Comparison of ENCODE assay signal across 8 mouse cellular contexts in genomic region chr7:5081241-5081640, GRCm38 (mm10). TPM values are rescaled to one million over a fixed set of nuclear protein-coding genes. Genes with fewer than 3 reads are reported as not detected.
DNase-seq lines count a peak whose midpoint lies in the region; ATAC-seq and TF ChIP-seq lines count a peak whose summit lies in the region.

No protein-coding gene starts in this region.

- TF ChIP-seq CTCF in G1E (IDR thresholded peaks at IDR 0.05; ENCODE audit: low read depth, low read length), result no peak

- intact Hi-C loops in heart, postnatal 36 days (cut with DNase I), result loop anchor here (5.0 kb wide), 1 partner anchor 46 kb away; the partner anchor contains the start of gene Rasl2-9

- 49% methylated on average over 6 of the region's 6 CpGs for WGBS in heart, embryonic 11.5 days (ENCODE audit: insufficient replicate concordance)
- WGBS in hindbrain, embryonic 11.5 days, result 76% methylated on average over 6 of the region's 6 CpGs

- DNase-seq in heart, postnatal 36 days, result no peak
- no peak for DNase-seq in G1E (ENCODE audit: low spot score)
- no peak for DNase-seq in hindbrain, embryonic 11.5 days (ENCODE audit: low spot score)
- no peak for DNase-seq in right cerebral cortex, postnatal 25 days
- DNase-seq in kidney, postnatal 10 days, result no peak

- peak overlapping the region; percentile 70 for H3K4me2 ChIP-seq in heart, embryonic 11.5 days
- H3K4me2 ChIP-seq in hindbrain, embryonic 11.5 days (replicated peaks; ENCODE audit: low read depth, low read length), result peak overlapping the region; percentile 84

- H3K4me1 ChIP-seq in heart, embryonic 11.5 days (ENCODE audit: control insufficient read depth, insufficient read depth, low read length), result peaks cover 16% of the 10 kb centered on the region
- peaks cover 69% of the 10 kb centered on the region for H3K4me1 ChIP-seq in G1E (ENCODE audit: insufficient read depth, low read depth, low read length)
- H3K4me1 ChIP-seq in hindbrain, embryonic 11.5 days (replicated peaks; ENCODE audit: control insufficient read depth, insufficient read depth, low read length), result no peaks in the 10 kb centered on the region

- peaks cover 20% of the 10 kb centered on the region; the same call in 1 of the 2 replicates for H3K36me3 ChIP-seq in heart, embryonic 11.5 days (ENCODE audit: control insufficient read depth, insufficient read depth, low read length)
- H3K36me3 ChIP-seq in G1E (replicated peaks), result peaks cover 71% of the 10 kb centered on the region
- peaks cover 10% of the 10 kb centered on the region for H3K36me3 ChIP-seq in hindbrain, embryonic 11.5 days (ENCODE audit: control insufficient read depth, insufficient read depth, low read length)

- peak overlapping the region; percentile 91 for H3K9ac ChIP-seq in heart, embryonic 11.5 days (ENCODE audit: low read depth, low read length)
- H3K9ac ChIP-seq in hindbrain, embryonic 11.5 days (ENCODE audit: low read depth, low read length), result 0 out of 2 replicates have a peak overlapping the region, but pooled peaks have one; percentile 15

- H3K9me3 ChIP-seq in heart, embryonic 11.5 days (replicated peaks; ENCODE audit: control insufficient read depth, low read length), result no peaks in the 10 kb centered on the region
- no peaks in the 10 kb centered on the region for H3K9me3 ChIP-seq in G1E (replicated peaks)
- H3K9me3 ChIP-seq in hindbrain, embryonic 11.5 days (ENCODE audit: control insufficient read depth, low read length), result no peaks in the 10 kb centered on the region

- peak overlapping the region; percentile 95 for H3K27ac ChIP-seq in heart, embryonic 11.5 days (ENCODE audit: low read depth, low read length)
- H3K27ac ChIP-seq in hindbrain, embryonic 11.5 days (ENCODE audit: low read depth, low read length), result no peak overlapping the region

- peak overlapping the region; percentile 81 for H3K4me3 ChIP-seq in heart, embryonic 11.5 days (ENCODE audit: low read depth, low read length)
- peak overlapping the region; percentile 98 for H3K4me3 ChIP-seq in G1E (ENCODE audit: low read depth, low read length)
- peak overlapping the region; percentile 99 for H3K4me3 ChIP-seq in hindbrain, embryonic 11.5 days (ENCODE audit: low read depth, low read length)

- H3K27me3 ChIP-seq in heart, embryonic 11.5 days (ENCODE audit: control insufficient read depth, insufficient read depth, low read length), result no peaks in the 10 kb centered on the region
- H3K27me3 ChIP-seq in G1E (ENCODE audit: insufficient read depth, low read length), result no peaks in the 10 kb centered on the region
- H3K27me3 ChIP-seq in hindbrain, embryonic 11.5 days (ENCODE audit: control insufficient read depth, insufficient read depth, low read length), result no peaks in the 10 kb centered on the region

- ATAC-seq in heart, embryonic 11.5 days (replicated peaks; ENCODE audit: insufficient number of reproducible peaks, low FRiP score, low TSS enrichment), result no peak
- ATAC-seq in G1E (ENCODE audit: extremely low read depth, insufficient number of reproducible peaks, low FRiP score, poor library complexity, severe bottlenecking), result no peak
- no peak for ATAC-seq in hindbrain, embryonic 11.5 days (ENCODE audit: low FRiP score)
- peak; percentile 70 for ATAC-seq in megakaryocyte-erythroid progenitor cell, adult 5-6 weeks (replicated peaks; ENCODE audit: low FRiP score, low TSS enrichment, poor library complexity, severe bottlenecking)
- ATAC-seq in CD4-positive, CD25-positive, alpha-beta regulatory T cell, adult 4 months, result no peak

RNA-seq across cellular contexts. Expression of gene Epn1, which starts 1.2 kb away (rescaled TPM):
- 47.0 and 48.1 TPM in 2 replicates for polyA plus RNA-seq in heart, embryonic 11.5 days (2014; fragmentation: Nextera tagmentation; extraction: Ambion mirVana)
- 100 to 1,000 TPM; 176 to 184 TPM for total RNA-seq in heart, postnatal 36 days (2021)
- total RNA-seq in G1E (2014; fragmentation: Nextera tagmentation) (134 and 152 TPM in 2 replicates), G1E (2017) (79.5 and 85.2 TPM in 2 replicates)
- 720 and 931 TPM in 2 replicates for polyA plus RNA-seq in G1E (2012)
- 54.2 and 55.3 TPM in 2 replicates for polyA plus RNA-seq in hindbrain, embryonic 11.5 days (2014; fragmentation: Nextera tagmentation; extraction: Ambion mirVana)
- 134 and 193 TPM in 2 replicates for total RNA-seq in megakaryocyte-erythroid progenitor cell, adult 5-6 weeks (2014; fragmentation: Nextera tagmentation)
- total RNA-seq in megakaryocyte-erythroid progenitor cell, adult 5-6 weeks (2017), result 51.1 and 62.6 TPM in 2 replicates
- polyA plus RNA-seq in CD4-positive, CD25-positive, alpha-beta regulatory T cell, adult 4 months (2017; shearing (Covaris generic)), result 1 to 10 TPM; 4.0 to 7.2 TPM

RNA-seq across cellular contexts. Expression of gene U2af2, which starts 19.3 kb away (rescaled TPM):
- polyA plus RNA-seq in heart, embryonic 11.5 days (2014; fragmentation: Nextera tagmentation; extraction: Ambion mirVana), result 84.0 and 85.5 TPM in 2 replicates
- total RNA-seq in heart, postnatal 36 days (2021), result 10 to 100 TPM; 62.4 to 70.8 TPM
- total RNA-seq in G1E (2014; fragmentation: Nextera tagmentation), result 166 and 208 TPM in 2 replicates
- 261 and 292 TPM in 2 replicates for total RNA-seq in G1E (2017)
- 480 and 545 TPM in 2 replicates for polyA plus RNA-seq in G1E (2012)
- 161 and 162 TPM in 2 replicates for polyA plus RNA-seq in hindbrain, embryonic 11.5 days (2014; fragmentation: Nextera tagmentation; extraction: Ambion mirVana)
- total RNA-seq in megakaryocyte-erythroid progenitor cell, adult 5-6 weeks (2014; fragmentation: Nextera tagmentation), result 259 and 276 TPM in 2 replicates
- 284 and 302 TPM in 2 replicates for total RNA-seq in megakaryocyte-erythroid progenitor cell, adult 5-6 weeks (2017)
- polyA plus RNA-seq in CD4-positive, CD25-positive, alpha-beta regulatory T cell, adult 4 months (2017; shearing (Covaris generic)), result 10 to 100 TPM; 27.5 to 28.2 TPM

RNA-seq across cellular contexts. Expression of gene Zfp580, which starts 29.9 kb away (rescaled TPM):
- 14.7 and 17.8 TPM in 2 replicates for polyA plus RNA-seq in heart, embryonic 11.5 days (2014; fragmentation: Nextera tagmentation; extraction: Ambion mirVana)
- 1 to 10 TPM; 5.6 to 5.7 TPM for total RNA-seq in heart, postnatal 36 days (2021)
- total RNA-seq in G1E (2014; fragmentation: Nextera tagmentation) (1.1 and 1.8 TPM in 2 replicates), G1E (2017) (0.44 TPM in 1 of 2 replicates, not detected in the other)
- polyA plus RNA-seq in G1E (2012), result 2.8 and 4.1 TPM in 2 replicates
- polyA plus RNA-seq in hindbrain, embryonic 11.5 days (2014; fragmentation: Nextera tagmentation; extraction: Ambion mirVana), result 32.4 and 37.5 TPM in 2 replicates
- 1.3 and 2.1 TPM in 2 replicates for total RNA-seq in megakaryocyte-erythroid progenitor cell, adult 5-6 weeks (2014; fragmentation: Nextera tagmentation)
- total RNA-seq in megakaryocyte-erythroid progenitor cell, adult 5-6 weeks (2017), result not detected in 2 replicates
- under 1 TPM in 1 of 2 experiments, not detected in 1; 0.69 TPM for polyA plus RNA-seq in CD4-positive, CD25-positive, alpha-beta regulatory T cell, adult 4 months (2017; shearing (Covaris generic))

RNA-seq across cellular contexts. Expression of gene Rfpl4, which starts 35.5 kb away (rescaled TPM):
- polyA plus RNA-seq in heart, embryonic 11.5 days (2014; fragmentation: Nextera tagmentation; extraction: Ambion mirVana), result not detected in 2 replicates
- not detected for total RNA-seq in heart, postnatal 36 days (2021)
- total RNA-seq in G1E (2014; fragmentation: Nextera tagmentation), result not detected in 2 replicates
- total RNA-seq in G1E (2017), result not detected in 2 replicates
- not detected in 2 replicates for polyA plus RNA-seq in G1E (2012)
- not detected in 2 replicates for polyA plus RNA-seq in hindbrain, embryonic 11.5 days (2014; fragmentation: Nextera tagmentation; extraction: Ambion mirVana)
- not detected in 2 replicates for total RNA-seq in megakaryocyte-erythroid progenitor cell, adult 5-6 weeks (2014; fragmentation: Nextera tagmentation)
- not detected in 2 replicates for total RNA-seq in megakaryocyte-erythroid progenitor cell, adult 5-6 weeks (2017)
- polyA plus RNA-seq in CD4-positive, CD25-positive, alpha-beta regulatory T cell, adult 4 months (2017; shearing (Covaris generic)), result under 1 TPM in 1 of 2 experiments, not detected in 1; 0.51 TPM

RNA-seq across cellular contexts. Expression of gene Zfp784, which starts 43.0 kb away (rescaled TPM):
- polyA plus RNA-seq in heart, embryonic 11.5 days (2014; fragmentation: Nextera tagmentation; extraction: Ambion mirVana), result 3.4 and 4.2 TPM in 2 replicates
- total RNA-seq in heart, postnatal 36 days (2021), result 1 to 10 TPM; 5.2 to 6.1 TPM
- 1.7 and 2.5 TPM in 2 replicates for total RNA-seq in G1E (2014; fragmentation: Nextera tagmentation)
- 2.7 and 2.8 TPM in 2 replicates for total RNA-seq in G1E (2017)
- 1.3 and 1.6 TPM in 2 replicates for polyA plus RNA-seq in G1E (2012)
- polyA plus RNA-seq in hindbrain, embryonic 11.5 days (2014; fragmentation: Nextera tagmentation; extraction: Ambion mirVana), result 3.1 and 4.3 TPM in 2 replicates
- total RNA-seq in megakaryocyte-erythroid progenitor cell, adult 5-6 weeks (2014; fragmentation: Nextera tagmentation), result 1.0 and 1.9 TPM in 2 replicates
- total RNA-seq in megakaryocyte-erythroid progenitor cell, adult 5-6 weeks (2017), result 0.09 and 2.9 TPM in 2 replicates
- polyA plus RNA-seq in CD4-positive, CD25-positive, alpha-beta regulatory T cell, adult 4 months (2017; shearing (Covaris generic)), result 1 to 10 TPM; 4.5 to 9.3 TPM

Comparison
In these comparisons a context has a peak if more than half of its experiments do, and no peak if none do; other contexts are left out.
1. RNA of gene Epn1, which starts 1.2 kb away (polyA plus RNA-seq): 720 to 931 TPM in G1E; 54.2 to 55.3 TPM in hindbrain, embryonic 11.5 days, 47.0 to 48.1 TPM in heart, embryonic 11.5 days and 4.0 to 7.2 TPM in CD4-positive, CD25-positive, alpha-beta regulatory T cell, adult 4 months; every median in the first group is over 10 times any median in the second.
2. Peak in every context shown above with its lines, with median percentiles within 50 percentile points of each other: H3K4me3 ChIP-seq.